Comparison of ENCODE assay signal across 29 mouse cellular contexts in the genomic region with DNA sequence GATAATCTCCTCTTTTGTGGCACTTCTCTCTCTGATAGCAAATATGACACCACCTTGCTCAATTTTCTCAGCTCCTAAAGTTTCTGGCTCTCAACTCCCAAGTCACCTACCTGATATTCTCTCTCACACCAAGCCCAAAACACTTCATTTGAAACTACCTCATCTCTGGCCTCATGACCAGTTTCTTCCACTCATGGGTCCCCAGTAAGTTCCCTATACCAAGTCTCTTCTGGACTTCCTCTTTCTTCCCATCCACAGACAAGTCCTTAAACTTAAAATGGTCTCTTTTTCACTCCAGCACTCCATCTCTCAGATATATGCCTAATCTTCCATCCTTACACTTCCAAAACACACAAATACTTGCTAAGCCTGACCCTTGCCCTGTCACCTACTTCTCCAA. TPM values are rescaled to one million over a fixed set of nuclear protein-coding genes. Genes with fewer than 3 reads are reported as not detected.
"Had no signal": no experiment of that assay in that cellular context is flagged by ENCODE, and none has a peak within 500 bp of the region (broad histone marks: within the 10 kb centered on the region; RNA-seq: fewer than 3 reads in every experiment).

No protein-coding gene starts in this region.

- ATAC-seq: liver, postnatal 0 days; midbrain, embryonic 13.5 days; midbrain, embryonic 16.5 days had no signal

- H3K9ac ChIP-seq: limb, embryonic 12.5 days; limb, embryonic 15.5 days; liver, embryonic 14.5 days; liver, postnatal 0 days; lung, embryonic 14.5 days; midbrain, embryonic 13.5 days; stomach, embryonic 15.5 days had no signal

- H3K36me3 ChIP-seq: limb, embryonic 12.5 days; limb, embryonic 15.5 days; midbrain, embryonic 10.5 days; midbrain, embryonic 13.5 days; stomach, embryonic 15.5 days had no signal

- H3K27ac ChIP-seq: kidney, postnatal 0 days; limb, embryonic 12.5 days; limb, embryonic 15.5 days; liver, embryonic 14.5 days; midbrain, embryonic 10.5 days; midbrain, embryonic 13.5 days; stomach, embryonic 15.5 days had no signal

- H3K4me3 ChIP-seq: limb, embryonic 12.5 days; limb, embryonic 15.5 days; megakaryocyte, embryonic 14.5 days; midbrain, embryonic 10.5 days; midbrain, embryonic 13.5 days; stomach, embryonic 15.5 days had no signal

- H3K9me3 ChIP-seq: limb, embryonic 12.5 days; limb, embryonic 15.5 days; megakaryocyte, embryonic 14.5 days; midbrain, embryonic 10.5 days; midbrain, embryonic 13.5 days; stomach, embryonic 15.5 days had no signal

- H3K4me2 ChIP-seq: limb, embryonic 12.5 days; limb, embryonic 15.5 days; liver, embryonic 11.5 days; lung, embryonic 14.5 days; midbrain, embryonic 13.5 days; stomach, embryonic 15.5 days had no signal

- DNase-seq: kidney, adult 2 months; kidney, postnatal 25 days; layer of hippocampus, postnatal 36 days; left cerebral cortex, postnatal 4 days; liver, postnatal 0 days; lung, embryonic 14.5 days; lung, postnatal 10 days; lung, postnatal 36 days; right cerebral cortex, adult 18-20 months; right cerebral cortex, postnatal 14 days; right cerebral cortex, postnatal 4 days; thymus, postnatal 25 days had no signal

- H3K27me3 ChIP-seq: limb, embryonic 12.5 days; limb, embryonic 15.5 days; megakaryocyte, embryonic 14.5 days; midbrain, embryonic 13.5 days; stomach, embryonic 15.5 days had no signal

- H3K4me1 ChIP-seq: limb, embryonic 12.5 days; limb, embryonic 15.5 days; midbrain, embryonic 10.5 days; midbrain, embryonic 13.5 days; stomach, embryonic 15.5 days had no signal

RNA-seq across cellular contexts. Expression of gene Klrb1f, which starts 12.3 kb away (rescaled TPM):
- total RNA-seq: layer of hippocampus, adult 8-10 months; layer of hippocampus, postnatal 10 days; layer of hippocampus, postnatal 36 days; left cerebral cortex, adult 8-10 months; left cerebral cortex, postnatal 14 days had no signal

RNA-seq across cellular contexts. Expression of gene Clec2e, which starts 42.7 kb away (rescaled TPM):
- total RNA-seq: layer of hippocampus, adult 8-10 months; layer of hippocampus, postnatal 10 days; layer of hippocampus, postnatal 36 days; left cerebral cortex, adult 8-10 months; left cerebral cortex, postnatal 14 days; left cerebral cortex, postnatal 4 days had no signal
- polyA plus RNA-seq: kidney, adult 2 months; kidney, embryonic 14.5 days; kidney, postnatal 0 days; limb, embryonic 12.5 days; limb, embryonic 15.5 days; liver, embryonic 11.5 days; liver, embryonic 14.5 days; liver, postnatal 0 days; lung, embryonic 14.5 days; midbrain, embryonic 10.5 days; midbrain, embryonic 13.5 days; midbrain, embryonic 16.5 days; neural tube, embryonic 11.5 days; neural tube, embryonic 14.5 days had no signal
